Mouse (Mus musculus): Measurements from ENCODE around the gene Lrp6. TPM values are rescaled to one million over a fixed set of nuclear protein-coding genes. Genes with fewer than 3 reads are reported as not detected.

Lrp6 gene
- total and polyA plus RNA-seq, 3 experiments: 16.5 to 50.0 (median 48.7) TPM

GRCm38 (mm10) chr6:134498518-134498917 lies 68.2 kb downstream of the Lrp6 start:
- peaks cover 1% of the 10 kb centered on the region for H3K4me1 ChIP-seq (ENCODE audit: control insufficient read depth, insufficient read depth, low read length)
- no peaks in the 10 kb centered on the region for H3K79me2 ChIP-seq (replicated peaks; ENCODE audit: control insufficient read depth, insufficient read depth, low read length)
- no peak overlapping the region for H3K9ac ChIP-seq (ENCODE audit: low read depth, low read length)
- no peak for DNase-seq
- intact Hi-C loops (cut with DNase I): loop anchor here (5.0 kb wide), 1 partner anchor 109 kb away; no protein-coding TSS in a partner anchor
- H3K27me3 ChIP-seq (ENCODE audit: control insufficient read depth, insufficient read depth, low read length): no peaks in the 10 kb centered on the region
- H3K36me3 ChIP-seq (ENCODE audit: control insufficient read depth, insufficient read depth, low read length): peaks cover 7% of the 10 kb centered on the region; the same call in 1 of the 2 replicates
- H3K4me3 ChIP-seq: no peak overlapping the region
- no peak overlapping the region for H3K27ac ChIP-seq
- no peak for TF ChIP-seq POLR2A (IDR thresholded peaks at IDR 0.05; ENCODE audit: insufficient read depth, low read depth, low read length)

GRCm38 (mm10) chr6:134494828-134495698 lies 71.7 kb downstream of the Lrp6 start:
- Histone ChIP-seq H3K36me3 (ENCODE audit: control insufficient read depth, insufficient read depth, low read length) (peaks cover 5% of the 10 kb centered on the region; the same call in 1 of the 2 replicates), H3K27ac (no peak overlapping the region), H3K4me1 (ENCODE audit: control insufficient read depth, insufficient read depth, low read length) (no peaks in the 10 kb centered on the region; the same call in none of the 2 replicates), H3K27me3 (ENCODE audit: control insufficient read depth, insufficient read depth, low read length) (no peaks in the 10 kb centered on the region), H3K79me2 (replicated peaks; ENCODE audit: control insufficient read depth, insufficient read depth, low read length) (no peaks in the 10 kb centered on the region), H3K4me3 (no peak overlapping the region), H3K9ac (ENCODE audit: low read depth, low read length) (no peak overlapping the region)
- WGBS: 80% methylated on average over 8 of the region's 8 CpGs
- intact Hi-C loops (cut with DNase I): loop anchor here (5.0 kb wide), 1 partner anchor 112 kb away; no protein-coding TSS in a partner anchor
- TF ChIP-seq CTCF (IDR thresholded peaks at IDR 0.05): no peak
- TF ChIP-seq POLR2A (IDR thresholded peaks at IDR 0.05; ENCODE audit: insufficient read depth, low read depth, low read length): no peak
- no peak for TF ChIP-seq EP300 (IDR thresholded peaks at IDR 0.05; ENCODE audit: insufficient read depth, low read depth, low read length)
- no peak for DNase-seq

GRCm38 (mm10) chr6:134489637-134490036 lies 77.1 kb downstream of the Lrp6 start:
- H3K27ac ChIP-seq: no peak overlapping the region
- TF ChIP-seq POLR2A (IDR thresholded peaks at IDR 0.05; ENCODE audit: insufficient read depth, low read depth, low read length) (no peak), EP300 (IDR thresholded peaks at IDR 0.05; ENCODE audit: insufficient read depth, low read depth, low read length) (0 out of 2 replicates have a peak, but pooled peaks have one; percentile 18), CTCF (IDR thresholded peaks at IDR 0.05) (peak; percentile 45)
- no peak overlapping the region for H3K9ac ChIP-seq (ENCODE audit: low read depth, low read length)
- no peaks in the 10 kb centered on the region for H3K79me2 ChIP-seq (replicated peaks; ENCODE audit: control insufficient read depth, insufficient read depth, low read length)
- WGBS: 46% methylated on average over 9 of the region's 9 CpGs
- peaks cover 7% of the 10 kb centered on the region for H3K36me3 ChIP-seq (ENCODE audit: control insufficient read depth, insufficient read depth, low read length)
- no peak overlapping the region for H3K4me3 ChIP-seq
- DNase-seq: peak in 1 of 2 experiments; percentile 65
- H3K4me1 ChIP-seq (ENCODE audit: control insufficient read depth, insufficient read depth, low read length): peaks cover 1% of the 10 kb centered on the region; the same call in 1 of the 2 replicates
- intact Hi-C loops (cut with DNase I): no loop called here
- H3K27me3 ChIP-seq (ENCODE audit: control insufficient read depth, insufficient read depth, low read length): no peaks in the 10 kb centered on the region

- DNase-seq: no peak
- intact Hi-C loops (cut with DNase I): no loop called here
- H3K79me2 ChIP-seq (replicated peaks; ENCODE audit: control insufficient read depth, insufficient read depth, low read length): no peaks in the 10 kb centered on the region
- H3K27ac ChIP-seq: no peak overlapping the region
- no peaks in the 10 kb centered on the region for H3K27me3 ChIP-seq (ENCODE audit: control insufficient read depth, insufficient read depth, low read length)
- H3K4me3 ChIP-seq: no peak overlapping the region
- TF ChIP-seq CTCF (IDR thresholded peaks at IDR 0.05) (no peak), POLR2A (IDR thresholded peaks at IDR 0.05; ENCODE audit: insufficient read depth, low read depth, low read length) (no peak), EP300 (IDR thresholded peaks at IDR 0.05; ENCODE audit: insufficient read depth, low read depth, low read length) (no peak)
- 87% methylated on average over 4 of the region's 4 CpGs for WGBS
- no peak overlapping the region for H3K9ac ChIP-seq (ENCODE audit: low read depth, low read length)
- peaks cover 7% of the 10 kb centered on the region for H3K36me3 ChIP-seq (ENCODE audit: control insufficient read depth, insufficient read depth, low read length)
- peaks cover 1% of the 10 kb centered on the region; the same call in 1 of the 2 replicates for H3K4me1 ChIP-seq (ENCODE audit: control insufficient read depth, insufficient read depth, low read length)
Observed at GRCm38 (mm10) chr6:134489130-134489529, 77.6 kb downstream of the Lrp6 start.

- H3K9ac ChIP-seq (ENCODE audit: low read depth, low read length): no peak overlapping the region
- H3K79me2 ChIP-seq (replicated peaks; ENCODE audit: control insufficient read depth, insufficient read depth, low read length): no peaks in the 10 kb centered on the region
- no peaks in the 10 kb centered on the region for H3K27me3 ChIP-seq (ENCODE audit: control insufficient read depth, insufficient read depth, low read length)
- WGBS: 88% methylated on average over 9 of the region's 9 CpGs
- H3K36me3 ChIP-seq (ENCODE audit: control insufficient read depth, insufficient read depth, low read length): peaks cover 7% of the 10 kb centered on the region
- H3K4me1 ChIP-seq (ENCODE audit: control insufficient read depth, insufficient read depth, low read length): peaks cover 1% of the 10 kb centered on the region; the same call in 1 of the 2 replicates
- intact Hi-C loops (cut with DNase I): no loop called here
- no peak for DNase-seq
- no peak for TF ChIP-seq POLR2A (IDR thresholded peaks at IDR 0.05; ENCODE audit: insufficient read depth, low read depth, low read length)
- TF ChIP-seq EP300 (IDR thresholded peaks at IDR 0.05; ENCODE audit: insufficient read depth, low read depth, low read length): no peak
- no peak for TF ChIP-seq CTCF (IDR thresholded peaks at IDR 0.05)
- no peak overlapping the region for H3K27ac ChIP-seq
- H3K4me3 ChIP-seq: no peak overlapping the region
Observed at GRCm38 (mm10) chr6:134486318-134486717, 80.4 kb downstream of the Lrp6 start.

GRCm38 (mm10) chr6:134479481-134479880 lies 87.3 kb downstream of the Lrp6 start:
- Histone ChIP-seq H3K27ac (no peak overlapping the region), H3K36me3 (ENCODE audit: control insufficient read depth, insufficient read depth, low read length) (no peaks in the 10 kb centered on the region; the same call in 1 of the 2 replicates), H3K27me3 (ENCODE audit: control insufficient read depth, insufficient read depth, low read length) (no peaks in the 10 kb centered on the region), H3K4me1 (ENCODE audit: control insufficient read depth, insufficient read depth, low read length) (no peaks in the 10 kb centered on the region), H3K79me2 (replicated peaks; ENCODE audit: control insufficient read depth, insufficient read depth, low read length) (no peaks in the 10 kb centered on the region), H3K4me3 (no peak overlapping the region), H3K9ac (ENCODE audit: low read depth, low read length) (no peak overlapping the region)
- no peak for DNase-seq
- WGBS: 84% methylated on average over 10 of the region's 10 CpGs
- TF ChIP-seq CTCF (IDR thresholded peaks at IDR 0.05) (no peak), EP300 (IDR thresholded peaks at IDR 0.05; ENCODE audit: insufficient read depth, low read depth, low read length) (no peak), POLR2A (IDR thresholded peaks at IDR 0.05; ENCODE audit: insufficient read depth, low read depth, low read length) (no peak)
- intact Hi-C loops (cut with DNase I): no loop called here
